Mouse (Mus musculus) heart, postnatal 10 days (tissue): ENCODE results near the gene Cd177. TPM values are rescaled to one million over a fixed set of nuclear protein-coding genes. Genes with fewer than 3 reads are reported as not detected.
A peak's percentile ranks its signal among the peaks of the same experiment; 100 is the strongest.
"Not testable (repeated sequence)": the region's sequence is repeated elsewhere in the genome, so short reads cannot be mapped to it uniquely, and the experiment has no call there.

Experiments used
- DNase-seq, 2 experiments: peaks; one replicate each; pipeline ENCODE4 v3.0.0; 2021
- intact Hi-C: fragments of 180-260 bp; cut with DNase I; formaldehyde crosslinking; loops from one replicate; pipeline ENCODE4 v1.15.1; 2025
- total RNA-seq, 2 experiments: library from RNA; stranded (reverse); gene quantifications; 2 replicates each; pipeline ENCODE4 v1.2.3; 2021

Gene Cd177
- under 1 TPM in 1 of 2 experiments, not detected in 1; 0.14 TPM for total RNA-seq

- no peak for DNase-seq
- intact Hi-C loops = no loop called here
Measured at GRCm38 (mm10) chr7:24760211-24760610, at the start of gene Cd177. Gene Cd177 (minus strand): TSS chr7:24760311.

- no peak for DNase-seq
- intact Hi-C loops = no loop called here
Measured at GRCm38 (mm10) chr7:24809041-24809440, 48.9 kb upstream of the Cd177 start.

GRCm38 (mm10) chr7:24804826-24805225, 44.7 kb upstream of the Cd177 start:
- peak; percentile 3 for DNase-seq
- intact Hi-C loops = no loop called here

GRCm38 (mm10) chr7:24802149-24802767, 42.1 kb upstream of the Cd177 start:
- intact Hi-C loops = no loop called here
- DNase-seq = no peak

GRCm38 (mm10) chr7:24797918-24798317, 37.8 kb upstream of the Cd177 start:
- intact Hi-C loops = no loop called here
- no peak for DNase-seq

- DNase-seq = not testable (repeated sequence)
- intact Hi-C loops = loop anchor here (5.0 kb wide), 1 partner anchor 700 kb away; the partner anchor contains the start of gene Ceacam1
Measured at GRCm38 (mm10) chr7:24776918-24777317, 16.8 kb upstream of the Cd177 start, which contains the start of gene Ceacam10. Gene Ceacam10 (plus strand): TSS chr7:24777206.

GRCm38 (mm10) chr7:24776145-24776544, 16.0 kb upstream of the Cd177 start:
- intact Hi-C loops = loop anchor here (5.0 kb wide), 1 partner anchor 701 kb away; the partner anchor contains the start of gene Ceacam1

GRCm38 (mm10) chr7:24773942-24774535, 13.9 kb upstream of the Cd177 start:
- DNase-seq = no peak
- intact Hi-C loops = no loop called here

More at GRCm38 (mm10) chr7:24776145-24776544, 16.0 kb upstream of the Cd177 start:
- DNase-seq = no peak

GRCm38 (mm10) chr7:24771361-24771760, 11.2 kb upstream of the Cd177 start:
- intact Hi-C loops = no loop called here
- no peak for DNase-seq

- no peak for DNase-seq
- intact Hi-C loops = no loop called here
Measured at GRCm38 (mm10) chr7:24762574-24762973, 2.5 kb upstream of the Cd177 start.

GRCm38 (mm10) chr7:24761161-24761560, 1.1 kb upstream of the Cd177 start:
- no peak for DNase-seq
- intact Hi-C loops = no loop called here

- no peak for DNase-seq
- intact Hi-C loops = no loop called here
Measured at GRCm38 (mm10) chr7:24758520-24758919, 1.6 kb downstream of the Cd177 start.

GRCm38 (mm10) chr7:24753476-24753875, 6.6 kb downstream of the Cd177 start:
- DNase-seq = no peak
- intact Hi-C loops = no loop called here

GRCm38 (mm10) chr7:24751610-24752009, 8.5 kb downstream of the Cd177 start:
- DNase-seq = no peak
- intact Hi-C loops = no loop called here

GRCm38 (mm10) chr7:24750695-24751094, 9.4 kb downstream of the Cd177 start:
- intact Hi-C loops = no loop called here
- no peak for DNase-seq

GRCm38 (mm10) chr7:24735970-24736670, 24.0 kb downstream of the Cd177 start:
- DNase-seq = peak in 1 of 2 experiments; percentile 4
- intact Hi-C loops = no loop called here

- intact Hi-C loops, DNase-seq: not testable (repeated sequence)
Measured at GRCm38 (mm10) chr7:24726808-24727207, 33.3 kb downstream of the Cd177 start, which contains the start of gene Gm4763. Gene Gm4763 (minus strand): TSS chr7:24726908.

GRCm38 (mm10) chr7:24715039-24715438, 45.1 kb downstream of the Cd177 start:
- no peak for DNase-seq
- intact Hi-C loops = no loop called here

GRCm38 (mm10) chr7:24708832-24709292, 51.2 kb downstream of the Cd177 start, which contains the start of gene BC049730:
Gene BC049730 (plus strand): TSS chr7:24709242.
- intact Hi-C loops = no loop called here
- no peak for DNase-seq

- intact Hi-C loops, DNase-seq: not testable (repeated sequence)
Measured at GRCm38 (mm10) chr7:24702841-24703240, 57.3 kb downstream of the Cd177 start.

- DNase-seq, intact Hi-C loops: not testable (repeated sequence)
Measured at GRCm38 (mm10) chr7:24697891-24698290, 62.2 kb downstream of the Cd177 start.
